Mouse (Mus musculus): ENCODE data around the gene Hemk1. TPM values are rescaled to one million over a fixed set of nuclear protein-coding genes. Genes with fewer than 3 reads are reported as not detected.
A peak's percentile ranks its signal among the peaks of the same experiment; 100 is the strongest.

Hemk1 gene
- polyA plus RNA-seq, 1 experiment: 14.0 TPM

GRCm38 (mm10) chr9:107346081-107346480, 7.9 kb upstream of the Hemk1 start:
- H3K4me3 ChIP-seq (ENCODE audit: insufficient read depth, low read length): no peak overlapping the region
- H3K4me1 ChIP-seq (ENCODE audit: control insufficient read depth, insufficient read depth, low read length): no peaks in the 10 kb centered on the region
- TF ChIP-seq POLR2A (IDR thresholded peaks at IDR 0.05; ENCODE audit: low read depth, low read length) (no peak), CTCF (IDR thresholded peaks at IDR 0.05; ENCODE audit: borderline replicate concordance, insufficient read depth, low read length) (no peak)
- no peak overlapping the region for H3K27ac ChIP-seq (ENCODE audit: insufficient read depth, low read length)

GRCm38 (mm10) chr9:107344027-107344426, 5.9 kb upstream of the Hemk1 start:
- no peaks in the 10 kb centered on the region for H3K4me1 ChIP-seq (ENCODE audit: control insufficient read depth, insufficient read depth, low read length)
- H3K27ac ChIP-seq (ENCODE audit: insufficient read depth, low read length): no peak overlapping the region
- no peak overlapping the region for H3K4me3 ChIP-seq (ENCODE audit: insufficient read depth, low read length)
- no peak for TF ChIP-seq CTCF (IDR thresholded peaks at IDR 0.05; ENCODE audit: borderline replicate concordance, insufficient read depth, low read length)
- no peak for TF ChIP-seq POLR2A (IDR thresholded peaks at IDR 0.05; ENCODE audit: low read depth, low read length)

- no peak overlapping the region for H3K4me3 ChIP-seq (ENCODE audit: insufficient read depth, low read length)
- no peak overlapping the region for H3K27ac ChIP-seq (ENCODE audit: insufficient read depth, low read length)
- no peak for TF ChIP-seq POLR2A (IDR thresholded peaks at IDR 0.05; ENCODE audit: low read depth, low read length)
- TF ChIP-seq CTCF (IDR thresholded peaks at IDR 0.05; ENCODE audit: borderline replicate concordance, insufficient read depth, low read length): no peak
- H3K4me1 ChIP-seq (ENCODE audit: control insufficient read depth, insufficient read depth, low read length): no peaks in the 10 kb centered on the region
Measured at GRCm38 (mm10) chr9:107343146-107343943, 5.2 kb upstream of the Hemk1 start.

GRCm38 (mm10) chr9:107342201-107342709, 4.1 kb upstream of the Hemk1 start:
- TF ChIP-seq CTCF (IDR thresholded peaks at IDR 0.05; ENCODE audit: borderline replicate concordance, insufficient read depth, low read length): no peak
- no peak for TF ChIP-seq POLR2A (IDR thresholded peaks at IDR 0.05; ENCODE audit: low read depth, low read length)
- no peak overlapping the region for H3K27ac ChIP-seq (ENCODE audit: insufficient read depth, low read length)
- no peak overlapping the region for H3K4me3 ChIP-seq (ENCODE audit: insufficient read depth, low read length)
- H3K4me1 ChIP-seq (ENCODE audit: control insufficient read depth, insufficient read depth, low read length): no peaks in the 10 kb centered on the region

GRCm38 (mm10) chr9:107340911-107341645, 2.9 kb upstream of the Hemk1 start:
- Histone ChIP-seq H3K27ac (ENCODE audit: insufficient read depth, low read length) (no peak overlapping the region), H3K4me3 (ENCODE audit: insufficient read depth, low read length) (peak overlapping the region; percentile 56), H3K4me1 (ENCODE audit: control insufficient read depth, insufficient read depth, low read length) (no peaks in the 10 kb centered on the region)
- no peak for TF ChIP-seq CTCF (IDR thresholded peaks at IDR 0.05; ENCODE audit: borderline replicate concordance, insufficient read depth, low read length)
- no peak for TF ChIP-seq POLR2A (IDR thresholded peaks at IDR 0.05; ENCODE audit: low read depth, low read length)

GRCm38 (mm10) chr9:107340267-107340859, 2.2 kb upstream of the Hemk1 start, which contains the start of gene 6430571L13Rik:
Gene 6430571L13Rik (plus strand): TSS chr9:107340602.
- Histone ChIP-seq H3K4me3 (ENCODE audit: insufficient read depth, low read length) (peak within 1 kb of the TSS; percentile 56), H3K4me1 (ENCODE audit: control insufficient read depth, insufficient read depth, low read length) (no peaks in the 10 kb centered on the region), H3K27ac (ENCODE audit: insufficient read depth, low read length) (no peak within 1 kb of the TSS)
- TF ChIP-seq CTCF (IDR thresholded peaks at IDR 0.05; ENCODE audit: borderline replicate concordance, insufficient read depth, low read length) (no peak), POLR2A (IDR thresholded peaks at IDR 0.05; ENCODE audit: low read depth, low read length) (0 out of 2 replicates have a peak, but pooled peaks have one; percentile 31)

GRCm38 (mm10) chr9:107336386-107336785, 1.8 kb downstream of the Hemk1 start:
- Histone ChIP-seq H3K27ac (ENCODE audit: insufficient read depth, low read length) (no peak overlapping the region), H3K4me1 (ENCODE audit: control insufficient read depth, insufficient read depth, low read length) (no peaks in the 10 kb centered on the region), H3K4me3 (ENCODE audit: insufficient read depth, low read length) (no peak overlapping the region)
- TF ChIP-seq POLR2A (IDR thresholded peaks at IDR 0.05; ENCODE audit: low read depth, low read length) (no peak), CTCF (IDR thresholded peaks at IDR 0.05; ENCODE audit: borderline replicate concordance, insufficient read depth, low read length) (no peak)

GRCm38 (mm10) chr9:107335909-107336308, 2.2 kb downstream of the Hemk1 start:
- no peak overlapping the region for H3K27ac ChIP-seq (ENCODE audit: insufficient read depth, low read length)
- TF ChIP-seq POLR2A (IDR thresholded peaks at IDR 0.05; ENCODE audit: low read depth, low read length) (no peak), CTCF (IDR thresholded peaks at IDR 0.05; ENCODE audit: borderline replicate concordance, insufficient read depth, low read length) (peak; percentile 70)

GRCm38 (mm10) chr9:107335046-107335445, 3.1 kb downstream of the Hemk1 start:
- no peaks in the 10 kb centered on the region for H3K4me1 ChIP-seq (ENCODE audit: control insufficient read depth, insufficient read depth, low read length)
- no peak overlapping the region for H3K4me3 ChIP-seq (ENCODE audit: insufficient read depth, low read length)
- TF ChIP-seq CTCF (IDR thresholded peaks at IDR 0.05; ENCODE audit: borderline replicate concordance, insufficient read depth, low read length): no peak
- TF ChIP-seq POLR2A (IDR thresholded peaks at IDR 0.05; ENCODE audit: low read depth, low read length): no peak
- H3K27ac ChIP-seq (ENCODE audit: insufficient read depth, low read length): no peak overlapping the region

More at GRCm38 (mm10) chr9:107335909-107336308, 2.2 kb downstream of the Hemk1 start:
- Histone ChIP-seq H3K4me3 (ENCODE audit: insufficient read depth, low read length) (no peak overlapping the region), H3K4me1 (ENCODE audit: control insufficient read depth, insufficient read depth, low read length) (no peaks in the 10 kb centered on the region)

Data from embryonic fibroblast, embryonic 13.5 days (primary cell).